ENCODE assay signal across 11 mouse cellular contexts in the genomic region with DNA sequence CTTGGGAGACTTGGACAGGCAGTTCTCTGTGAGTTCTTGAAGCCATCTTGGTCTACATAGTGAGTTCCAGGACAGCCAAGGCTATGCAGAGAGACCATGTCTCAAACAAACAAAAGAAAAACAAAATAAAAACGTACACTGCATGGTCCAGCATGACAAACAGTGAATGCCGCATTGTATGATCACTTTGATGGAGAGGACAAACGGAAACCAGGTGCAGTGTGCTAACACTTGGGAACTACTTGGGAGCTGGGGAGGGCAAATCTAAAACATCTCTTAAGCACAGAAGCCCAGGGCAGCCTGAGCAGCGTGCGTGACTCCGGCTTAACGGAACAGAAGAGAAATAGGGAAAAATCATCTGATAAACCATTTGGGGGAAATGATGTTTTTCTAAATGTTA. TPM values are rescaled to one million over a fixed set of nuclear protein-coding genes. Genes with fewer than 3 reads are reported as not detected.
DNase-seq lines count a peak whose midpoint lies in the region; ATAC-seq and TF ChIP-seq lines count a peak whose summit lies in the region.
"Had no signal": no experiment of that assay in that cellular context is flagged by ENCODE, and none has a peak within 500 bp of the region (broad histone marks: within the 10 kb centered on the region; RNA-seq: fewer than 3 reads in every experiment).

N4bp2l1 (minus strand) TSS at position 101 of the 400 bp plus-strand sequence.

- CTCF ChIA-PET in Patski (lab: Charles Lee): interaction anchor here (0.7 to 1.1 kb wide), 2 partner anchors 77 to 79 kb away, joined by 3 read pairs; no protein-coding TSS in a partner anchor

- no peak for DNase-seq in layer of hippocampus, adult 18-20 months (ENCODE audit: low spot score in 2 of 2)
- DNase-seq in layer of hippocampus, adult 9-11 months: no peak
- no peak for DNase-seq in Patski (ENCODE audit: low read depth, low spot score)
- DNase-seq in liver, embryonic 13.5 days: no peak
- DNase-seq in ovary, postnatal 36 days (ENCODE audit: low spot score): no peak
- DNase-seq in yolk sac, embryonic 10.5 days (ENCODE audit: low spot score): no peak
- no peak for DNase-seq in heart, adult 2 months
- DNase-seq: heart, postnatal 4 days had no signal

- no peak for TF ChIP-seq EP300 in heart, adult 2 months (IDR thresholded peaks at IDR 0.05; ENCODE audit: insufficient read depth, low read depth, low read length)

- no peak for TF ChIP-seq CTCF in Patski (IDR thresholded peaks at IDR 0.05)
- no peak for TF ChIP-seq CTCF in heart, adult 2 months (IDR thresholded peaks at IDR 0.05)

- no peaks in the 10 kb centered on the region for H3K9me3 ChIP-seq in liver, embryonic 13.5 days (replicated peaks)
- H3K9me3 ChIP-seq: forebrain, embryonic 12.5 days; lung, embryonic 15.5 days had no signal

- peak within 1 kb of the TSS; percentile 41; the same call in 1 of the 2 replicates for H3K4me2 ChIP-seq in liver, embryonic 13.5 days
- H3K4me2 ChIP-seq: forebrain, embryonic 12.5 days; lung, embryonic 15.5 days had no signal

- 0 out of 2 replicates have a peak, but pooled peaks cover 1% of the 10 kb centered on the region for H3K36me3 ChIP-seq in liver, embryonic 13.5 days
- no peaks in the 10 kb centered on the region for H3K36me3 ChIP-seq in heart, adult 2 months (ENCODE audit: control insufficient read depth, insufficient read depth, low read length)
- H3K36me3 ChIP-seq: forebrain, embryonic 12.5 days; lung, embryonic 15.5 days had no signal

- H3K9ac ChIP-seq in liver, embryonic 13.5 days: no peak within 1 kb of the TSS
- H3K9ac ChIP-seq in heart, adult 2 months (ENCODE audit: low read depth, low read length): no peak within 1 kb of the TSS
- H3K9ac ChIP-seq: forebrain, embryonic 12.5 days; lung, embryonic 15.5 days had no signal

- no peak for TF ChIP-seq POLR2A in heart, adult 2 months (IDR thresholded peaks at IDR 0.05; ENCODE audit: insufficient read depth, low read depth, low read length)

- no peaks in the 10 kb centered on the region for H3K27me3 ChIP-seq in Patski
- H3K27me3 ChIP-seq in liver, embryonic 13.5 days: no peaks in the 10 kb centered on the region
- no peaks in the 10 kb centered on the region for H3K27me3 ChIP-seq in heart, adult 2 months (ENCODE audit: control insufficient read depth, insufficient read depth, low read length)

- POLR2A ChIA-PET in Patski (lab: Charles Lee): interaction anchor here (0.6 kb wide), 1 partner anchor 52 kb away, joined by 3 read pairs; no protein-coding TSS in a partner anchor

- H3K4me3 ChIP-seq in liver, embryonic 13.5 days (replicated peaks): no peak within 1 kb of the TSS
- no peak within 1 kb of the TSS for H3K4me3 ChIP-seq in heart, adult 2 months
- H3K4me3 ChIP-seq: forebrain, embryonic 12.5 days; lung, embryonic 15.5 days had no signal

- no peak within 1 kb of the TSS for H3K27ac ChIP-seq in liver, embryonic 13.5 days
- no peak within 1 kb of the TSS for H3K27ac ChIP-seq in heart, adult 2 months
- H3K27ac ChIP-seq: forebrain, embryonic 12.5 days; lung, embryonic 15.5 days had no signal

- intact Hi-C loops in heart, adult 2 months (cut with DNase I): no loop called here

- in situ Hi-C loops in Patski (cut with MboI; ENCODE audit: low pct_unique_long_range_greater_than_20kb): no loop called here

- H3K79me2 ChIP-seq in heart, adult 2 months (replicated peaks; ENCODE audit: control insufficient read depth, insufficient read depth, low read length): no peaks in the 10 kb centered on the region

- H3K4me1 ChIP-seq in liver, embryonic 13.5 days (replicated peaks): peaks cover 62% of the 10 kb centered on the region
- no peaks in the 10 kb centered on the region; the same call in 1 of the 2 replicates for H3K4me1 ChIP-seq in heart, adult 2 months (ENCODE audit: control insufficient read depth, insufficient read depth, low read length)

- ATAC-seq in Patski: no peak
- no peak for ATAC-seq in common myeloid progenitor, adult 5-6 weeks (replicated peaks; ENCODE audit: low read depth, poor library complexity, severe bottlenecking)
- ATAC-seq in liver, embryonic 13.5 days (ENCODE audit: low read depth): no peak

- 84% methylated on average over 7 of the region's 7 CpGs for WGBS in liver, embryonic 13.5 days (ENCODE audit: insufficient replicate concordance)
- WGBS in heart, adult 2 months: 92% methylated on average over 7 of the region's 7 CpGs

RNA-seq across cellular contexts. Expression of gene N4bp2l1, which starts in this region (rescaled TPM):
- total RNA-seq in layer of hippocampus, adult 18-20 months (2021): 10 to 100 TPM; 54.6 to 55.6 TPM
- polyA plus RNA-seq in Patski (2021): 12.3 TPM
- 26.4 and 31.1 TPM in 2 replicates for total RNA-seq in common myeloid progenitor, adult 5-6 weeks (2017)
- polyA plus RNA-seq in liver, embryonic 13.5 days (2015; fragmentation: Nextera tagmentation; extraction: Ambion mirVana): 7.4 and 8.5 TPM in 2 replicates
- total RNA-seq in heart, adult 2 months (2021): 1 to 10 TPM; 2.5 to 3.1 TPM
- 2.7 and 4.7 TPM in 2 replicates for polyA plus RNA-seq in heart, adult 2 months (2012; rRNA removed)
